Mouse (Mus musculus) MEL (cell line): ENCODE results near the gene Gapdh. TPM values are rescaled to one million over a fixed set of nuclear protein-coding genes. Genes with fewer than 3 reads are reported as not detected.

Experiments used
- DNase-seq: peaks from one replicate; pipeline ENCODE4 v3.0.0; 2011; ENCODE audit warnings: low read depth, low spot score
- H3K27ac ChIP-seq: 2 replicates; pipeline ENCODE4 v1.5.1; 2012; ENCODE audit warnings: low read depth, mild to moderate bottlenecking, control low read depth, low read length, moderate library complexity; ENCODE audit not compliant: control insufficient read depth
- H3K27me3 ChIP-seq, 2 experiments: fragments of 150-350 bp in 1 of 2; sonication (generic) in 1 of 2; 2 replicates each; pipeline ENCODE4 v1.6.1; 2012; ENCODE audit warnings: low read length in 2 of 2, mild to moderate bottlenecking in 2 of 2, improper control_type of control experiment in 1 of 2, moderate library complexity in 1 of 2; ENCODE audit not compliant: insufficient read depth in 2 of 2, control insufficient read depth in 1 of 2
- H3K36me3 ChIP-seq, 2 experiments: 2 replicates each; pipeline ENCODE4 v1.6.1; 2012 to 2014; ENCODE audit warnings: low read length in 2 of 2, improper control_type of control experiment in 1 of 2, inconsistent platforms in 1 of 2, mild to moderate bottlenecking in 1 of 2; ENCODE audit not compliant: insufficient read depth in 2 of 2, control insufficient read depth in 1 of 2
- H3K4me1 ChIP-seq, 2 experiments: fragments of 150-350 bp in 1 of 2; sonication (generic) in 1 of 2; 2 replicates each; pipeline ENCODE4 v1.6.1; 2012; ENCODE audit warnings: low read length in 2 of 2, improper control_type of control experiment in 1 of 2, mild to moderate bottlenecking in 1 of 2; ENCODE audit not compliant: insufficient read depth in 2 of 2, control insufficient read depth in 1 of 2
- H3K4me3 ChIP-seq, 2 experiments: fragments of 150-350 bp in 1 of 2; sonication (generic) in 1 of 2; 2 replicates each; pipeline ENCODE4 v1.5.1; 2012; ENCODE audit warnings: low read depth in 2 of 2, low read length in 2 of 2, mild to moderate bottlenecking in 2 of 2, moderate library complexity in 2 of 2, control low read depth in 1 of 2, improper control_type of control experiment in 1 of 2; ENCODE audit not compliant: control insufficient read depth in 1 of 2, insufficient read depth in 1 of 2
- H3K79me2 ChIP-seq: 2 replicates; pipeline ENCODE4 v1.6.1; 2012; ENCODE audit warnings: mild to moderate bottlenecking, low read length, moderate library complexity; ENCODE audit not compliant: control insufficient read depth, poor library complexity, insufficient read depth
- H3K9ac ChIP-seq: 2 replicates; pipeline ENCODE4 v1.6.1; 2012; ENCODE audit warnings: low read depth, mild to moderate bottlenecking, control low read depth, low read length, moderate library complexity; ENCODE audit not compliant: control insufficient read depth, poor library complexity, severe bottlenecking
- H3K9me3 ChIP-seq: fragments of 150-350 bp; sonication (generic); replicated peaks from 2 replicates; pipeline ENCODE4 v1.6.1; 2012; ENCODE audit warnings: mild to moderate bottlenecking, low read length, improper control_type of control experiment, moderate library complexity; ENCODE audit not compliant: insufficient read depth
- BHLHE40 ChIP-seq: IDR thresholded peaks from 2 replicates; pipeline ENCODE4 v1.6.1; 2012; ENCODE audit warnings: low read depth, mild to moderate bottlenecking, inconsistent platforms, low read length, improper control_type of control experiment, borderline replicate concordance
- E2F4 ChIP-seq: IDR thresholded peaks from 2 replicates; pipeline ENCODE4 v1.6.1; 2011; ENCODE audit warnings: low read depth, low read length, improper control_type of control experiment, borderline replicate concordance
- EP300 ChIP-seq, 2 experiments: IDR thresholded peaks; 2 replicates each; pipeline ENCODE4 v1.6.1; 2011; ENCODE audit warnings: improper control_type of control experiment in 2 of 2, low read length in 2 of 2, low read depth in 1 of 2, mild to moderate bottlenecking in 1 of 2
- GATA1 ChIP-seq: IDR thresholded peaks from 2 replicates; pipeline ENCODE4 v1.6.1; 2011; ENCODE audit warnings: low read depth, low read length, improper control_type of control experiment
- KAT2A ChIP-seq: conservative IDR thresholded peaks from 2 replicates; pipeline ENCODE4 v1.6.1; 2012; ENCODE audit warnings: low read depth, low read length, improper control_type of control experiment, inconsistent platforms
- MXI1 ChIP-seq: IDR thresholded peaks from 2 replicates; pipeline ENCODE4 v1.6.1; 2011; ENCODE audit warnings: mild to moderate bottlenecking, low read depth, low read length, improper control_type of control experiment
- MYC ChIP-seq: IDR thresholded peaks from 2 replicates; pipeline ENCODE4 v1.6.1; 2011; ENCODE audit warnings: low read depth, mild to moderate bottlenecking, low read length, improper control_type of control experiment, moderate library complexity
- NELFE ChIP-seq: IDR thresholded peaks from 2 replicates; pipeline ENCODE4 v1.6.1; 2011; ENCODE audit warnings: low read depth, low read length, improper control_type of control experiment
- NRF1 ChIP-seq: IDR thresholded peaks from 2 replicates; pipeline ENCODE4 v1.6.1; 2014; ENCODE audit warnings: low read depth, mild to moderate bottlenecking, inconsistent platforms, low read length, improper control_type of control experiment, moderate library complexity; ENCODE audit not compliant: poor library complexity, insufficient read depth, severe bottlenecking
- SIN3A ChIP-seq: IDR thresholded peaks from 2 replicates; pipeline ENCODE4 v1.6.1; 2012; ENCODE audit warnings: low read length, improper control_type of control experiment, inconsistent platforms
- TAL1 ChIP-seq: IDR thresholded peaks from 2 replicates; pipeline ENCODE4 v1.6.1; 2012; ENCODE audit warnings: mild to moderate bottlenecking, inconsistent platforms, low read length, moderate library complexity, mixed read lengths
- TBP ChIP-seq: IDR thresholded peaks from 2 replicates; pipeline ENCODE4 v1.8.0; 2011; ENCODE audit warnings: low read depth, low read length, improper control_type of control experiment
- USF2 ChIP-seq, 2 experiments: IDR thresholded peaks; 2 replicates each; pipeline ENCODE4 v1.6.1; 2011 to 2012; ENCODE audit warnings: improper control_type of control experiment in 2 of 2, low read length in 2 of 2, borderline replicate concordance in 1 of 2, inconsistent platforms in 1 of 2, low read depth in 1 of 2, mild to moderate bottlenecking in 1 of 2; ENCODE audit not compliant: insufficient read depth in 1 of 2
- polyA plus RNA-seq, 2 experiments: library from polyadenylated mRNA; stranded (reverse) in 1 of 2; unstranded in 1 of 2; fragments of >175 nt in 1 of 2; fragments of >200 nt in 1 of 2; gene quantifications; 2 replicates each; pipeline versions ENCODE4 v1.2.1 to v1.2.4; 2012; ENCODE audit warnings: low replicate concordance in 2 of 2, low read depth in 1 of 2; ENCODE audit not compliant: insufficient read length in 2 of 2, insufficient read depth in 1 of 2, missing spikeins in 1 of 2
- total RNA-seq: library from RNA; depleted of rRNA; stranded (reverse); fragments of 300-350 nt; gene quantifications from 2 replicates; pipeline ENCODE4 v1.2.3, GENCODE M21; 2012

The Gapdh gene
- total and polyA plus RNA-seq, 3 experiments: 723 to 1,834 TPM; not detected in 1

DNA sequence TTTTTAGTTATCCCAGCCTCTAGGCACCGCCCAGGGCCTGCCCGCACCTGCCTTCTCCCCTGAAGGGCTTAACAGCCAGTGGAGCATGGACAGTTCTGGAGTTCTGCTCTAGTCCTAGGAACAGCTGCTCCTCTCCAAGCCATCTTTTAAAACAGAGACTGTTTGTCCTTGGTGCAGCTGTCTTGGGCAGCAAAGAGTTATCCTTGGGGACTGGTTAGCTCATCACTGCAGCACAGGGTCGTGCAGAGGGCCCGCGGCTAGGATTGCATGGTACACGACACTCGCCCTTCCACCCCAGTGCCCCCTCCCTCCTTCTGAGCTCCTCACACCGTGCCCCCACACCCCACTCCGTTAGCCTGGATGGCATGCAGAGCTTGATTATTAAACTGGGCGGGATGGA lies 18.9 kb downstream of the Gapdh start (continued):
- TF ChIP-seq TAL1: no peak
- TF ChIP-seq NRF1: no peak

DNA sequence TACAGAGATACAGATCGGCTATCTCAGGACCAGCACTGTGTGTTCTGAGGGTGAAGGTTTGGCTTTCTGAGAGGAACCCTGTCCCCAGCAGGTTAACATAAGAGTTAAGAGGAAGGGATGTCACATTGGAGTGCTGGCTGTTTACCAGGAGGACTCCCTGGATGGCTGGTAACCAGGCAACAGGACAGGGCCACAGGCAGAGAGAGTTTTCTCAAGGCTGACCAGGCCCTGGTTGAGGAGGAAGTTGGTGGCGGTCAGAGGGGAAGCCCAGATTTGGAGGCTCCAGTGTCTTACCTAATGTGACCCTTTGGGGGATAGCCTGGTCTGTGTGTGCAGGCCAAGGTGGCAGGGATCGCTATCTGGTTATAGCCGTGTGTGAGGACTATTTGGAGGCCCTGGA lies 19.5 kb downstream of the Gapdh start:
- TF ChIP-seq NRF1: no peak
- no peak for TF ChIP-seq KAT2A
- no peak for TF ChIP-seq MYC
- no peak for TF ChIP-seq GATA1
- TF ChIP-seq SIN3A: no peak
- TF ChIP-seq MXI1: no peak
- no peak for TF ChIP-seq TBP
- TF ChIP-seq BHLHE40: no peak
- TF ChIP-seq EP300 (IDR thresholded peaks at IDR 0.05; ENCODE audit: low read depth in 1 of 2, low read length in 2 of 2): no peak
- Histone ChIP-seq H3K27me3 (no peaks in the 10 kb centered on the region), H3K9ac (no peak overlapping the region), H3K4me1 (peaks cover 0 to 18% of the 10 kb centered on the region in 2 experiments; a peak in 2 of 4 replicates), H3K9me3 (no peaks in the 10 kb centered on the region), H3K36me3 (peaks cover 0 to 6% of the 10 kb centered on the region in 2 experiments; a peak in 2 of 4 replicates), H3K79me2 (no peaks in the 10 kb centered on the region), H3K27ac (no peak overlapping the region), H3K4me3 (no peak overlapping the region)
- peak; percentile 46 for DNase-seq

DNA sequence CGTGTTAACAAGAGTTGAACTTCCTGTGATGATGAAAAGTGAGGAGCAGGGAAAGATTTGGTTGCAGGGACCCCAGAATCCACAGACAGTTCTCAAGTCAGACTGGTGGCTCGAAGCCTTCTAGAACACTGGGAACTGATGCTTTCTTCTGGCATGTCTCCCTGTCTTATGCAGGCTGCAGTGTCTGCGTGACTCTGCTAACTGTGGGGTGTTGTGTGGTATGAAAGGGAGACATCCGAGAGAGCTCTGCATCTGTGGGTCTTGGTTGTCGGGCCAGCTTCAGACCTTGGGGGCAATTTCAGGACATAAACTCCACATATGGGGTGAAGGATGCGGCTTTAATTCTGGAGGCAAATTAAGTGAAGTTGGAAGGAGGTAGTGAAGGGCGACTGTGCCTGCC lies 20.1 kb downstream of the Gapdh start:
- no peak for DNase-seq
- Histone ChIP-seq H3K27ac (no peak overlapping the region), H3K36me3 (peaks cover 0 to 2% of the 10 kb centered on the region in 2 experiments; a peak in 3 of 4 replicates), H3K27me3 (no peaks in the 10 kb centered on the region), H3K9ac (no peak overlapping the region), H3K9me3 (no peaks in the 10 kb centered on the region), H3K4me1 (peaks cover 0 to 13% of the 10 kb centered on the region in 2 experiments; a peak in 2 of 4 replicates), H3K4me3 (no peak overlapping the region), H3K79me2 (no peaks in the 10 kb centered on the region)
- no peak for TF ChIP-seq E2F4
- TF ChIP-seq NELFE: no peak
- no peak for TF ChIP-seq USF2 (IDR thresholded peaks at IDR 0.05; ENCODE audit: borderline replicate concordance in 1 of 2, insufficient read depth in 1 of 2, low read depth in 1 of 2, low read length in 2 of 2)
